Mouse (Mus musculus): ENCODE data around the gene Parp16.

DNA sequence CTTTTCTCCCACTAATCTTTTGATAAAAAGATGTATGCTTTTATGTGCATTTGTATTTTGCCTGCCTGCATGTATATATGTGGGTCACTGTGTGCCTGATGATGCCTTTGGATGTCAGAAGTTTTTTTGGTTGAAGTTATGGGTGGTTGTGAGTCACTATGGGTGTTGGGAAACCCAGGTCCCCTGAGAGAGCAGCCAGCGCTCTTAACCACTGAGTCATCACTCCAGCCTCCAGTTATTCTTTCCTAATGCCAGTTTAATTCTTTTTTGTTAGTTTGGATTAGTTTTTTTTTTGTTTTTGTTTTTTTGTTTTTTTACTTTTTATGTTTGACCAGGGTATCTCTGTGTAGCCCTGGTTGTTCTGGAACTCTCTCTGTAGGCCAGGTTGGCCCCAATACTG, 5.5 kb downstream of the Parp16 start:
- TF ChIP-seq POLR2A (IDR thresholded peaks at IDR 0.05; ENCODE audit: borderline replicate concordance, control insufficient read depth, low read depth, low read length) (no peak), CTCF (IDR thresholded peaks at IDR 0.05; ENCODE audit: control insufficient read depth, insufficient read depth, low read length) (no peak)

Data from bone marrow, adult 2 months (tissue).